In the genomic region with DNA sequence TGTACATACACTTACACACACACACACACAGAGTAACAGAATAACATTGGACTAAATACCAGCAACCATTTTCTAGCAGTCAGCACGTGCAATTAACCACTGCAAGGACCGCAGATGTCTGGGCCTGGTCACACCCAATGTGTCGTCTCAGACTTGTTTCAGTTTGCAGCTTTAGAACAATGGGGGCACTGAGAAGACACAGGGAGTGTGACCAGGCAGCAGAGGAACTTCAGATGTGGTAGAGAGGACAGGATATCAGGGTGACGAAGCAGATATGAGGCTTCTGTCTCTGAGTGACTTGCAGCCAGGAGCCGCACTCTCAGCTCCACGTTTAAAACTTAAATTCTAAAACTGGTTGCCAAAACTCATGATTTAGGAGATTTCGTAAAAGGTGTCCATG, we compare ENCODE assay signal across 25 mouse cellular contexts.
DNase-seq lines count a peak whose midpoint lies in the region; ATAC-seq and TF ChIP-seq lines count a peak whose summit lies in the region.
"Had no signal": no experiment of that assay in that cellular context is flagged by ENCODE, and none has a peak within 500 bp of the region (broad histone marks: within the 10 kb centered on the region; RNA-seq: fewer than 3 reads in every experiment).

No protein-coding gene starts in this region.

- no peak overlapping the region for H3K4me3 ChIP-seq in MEL (ENCODE audit: control insufficient read depth in 1 of 2, insufficient read depth in 1 of 2, low read depth in 2 of 2, low read length in 2 of 2)
- H3K4me3 ChIP-seq: embryonic facial prominence, embryonic 10.5 days; embryonic facial prominence, embryonic 15.5 days; forebrain, embryonic 12.5 days; hindbrain, embryonic 12.5 days; kidney, embryonic 15.5 days; limb, embryonic 13.5 days; lung, embryonic 15.5 days; stomach, embryonic 15.5 days had no signal

- H3K9ac ChIP-seq in MEL (ENCODE audit: control insufficient read depth, low read depth, low read length, poor library complexity, severe bottlenecking): no peak overlapping the region
- H3K9ac ChIP-seq: embryonic facial prominence, embryonic 15.5 days; forebrain, embryonic 12.5 days; hindbrain, embryonic 12.5 days; kidney, embryonic 15.5 days; limb, embryonic 13.5 days; lung, embryonic 15.5 days; stomach, embryonic 15.5 days had no signal

- peaks cover 0 to 2% of the 10 kb centered on the region in 2 experiments; a peak in 2 of 4 replicates for H3K36me3 ChIP-seq in MEL (ENCODE audit: control insufficient read depth in 1 of 2, insufficient read depth in 2 of 2, low read length in 2 of 2)
- H3K36me3 ChIP-seq: embryonic facial prominence, embryonic 10.5 days; embryonic facial prominence, embryonic 15.5 days; forebrain, embryonic 12.5 days; hindbrain, embryonic 12.5 days; kidney, embryonic 15.5 days; limb, embryonic 13.5 days; lung, embryonic 15.5 days; stomach, embryonic 15.5 days had no signal

- peak; percentile 77 for ATAC-seq in megakaryocyte, adult 5-6 weeks (ENCODE audit: poor library complexity, severe bottlenecking)
- ATAC-seq: hindbrain, postnatal 0 days had no signal

- H3K4me1 ChIP-seq in MEL (ENCODE audit: control insufficient read depth in 1 of 2, insufficient read depth in 2 of 2, low read length in 2 of 2): peaks cover 2% of the 10 kb centered on the region in 2 experiments; a peak in 2 of 4 replicates

- H3K79me2 ChIP-seq in MEL (ENCODE audit: control insufficient read depth, insufficient read depth, low read length, poor library complexity): 0 out of 2 replicates have a peak, but pooled peaks cover 1% of the 10 kb centered on the region

- TF ChIP-seq RAD21 in MEL (IDR thresholded peaks at IDR 0.05; ENCODE audit: low read depth, low read length): no peak

- no peaks in the 10 kb centered on the region for H3K9me3 ChIP-seq in MEL (replicated peaks; ENCODE audit: insufficient read depth, low read length)
- H3K9me3 ChIP-seq: embryonic facial prominence, embryonic 10.5 days; embryonic facial prominence, embryonic 15.5 days; forebrain, embryonic 12.5 days; hindbrain, embryonic 12.5 days; kidney, embryonic 15.5 days; limb, embryonic 13.5 days; lung, embryonic 15.5 days; stomach, embryonic 15.5 days had no signal

- no peak for TF ChIP-seq POLR2A in MEL (IDR thresholded peaks at IDR 0.05; ENCODE audit: control insufficient read depth in 1 of 2, insufficient read depth in 1 of 2, low read depth in 1 of 2, low read length in 2 of 2, poor library complexity in 1 of 2)

- no peak for TF ChIP-seq EP300 in MEL (IDR thresholded peaks at IDR 0.05; ENCODE audit: low read depth in 1 of 2, low read length in 2 of 2)

- TF ChIP-seq CTCF in MEL (IDR thresholded peaks at IDR 0.05 in 2 of 3, conservative IDR thresholded peaks at IDR 0.05 in 1 of 3; ENCODE audit: control insufficient read depth in 1 of 3, insufficient read depth in 1 of 3, low read depth in 2 of 3, low read length in 3 of 3, poor library complexity in 1 of 3, severe bottlenecking in 1 of 3): no peak

- peak; percentile 56 for DNase-seq in A20 (ENCODE audit: low read depth, low spot score)
- peak; percentile 58 for DNase-seq in MEL (ENCODE audit: low read depth, low spot score)
- peak; percentile 69 to 78 for DNase-seq in natural killer cell, adult 2 months (ENCODE audit: low spot score in 2 of 2)
- DNase-seq in embryo, embryonic 11 days: no peak
- DNase-seq in right cerebral cortex, postnatal 36 days (ENCODE audit: low spot score in 2 of 2): no peak
- no peak for DNase-seq in cerebellum, adult 11-12 months
- DNase-seq: adrenal gland, postnatal 25 days; cerebellum, adult 18-20 months; cerebellum, postnatal 10 days; gastrocnemius, postnatal 10 days; heart, postnatal 14 days; kidney, adult 18-20 months; kidney, postnatal 25 days; midbrain, embryonic 14.5 days; thymus, postnatal 36 days had no signal

- no peak overlapping the region for H3K27ac ChIP-seq in MEL (ENCODE audit: control insufficient read depth, low read depth, low read length)
- H3K27ac ChIP-seq: embryonic facial prominence, embryonic 10.5 days; embryonic facial prominence, embryonic 15.5 days; forebrain, embryonic 12.5 days; hindbrain, embryonic 12.5 days; hindbrain, postnatal 0 days; kidney, embryonic 15.5 days; limb, embryonic 13.5 days; lung, embryonic 15.5 days; stomach, embryonic 15.5 days had no signal

- no peaks in the 10 kb centered on the region for H3K27me3 ChIP-seq in MEL (ENCODE audit: control insufficient read depth in 1 of 2, insufficient read depth in 2 of 2, low read length in 2 of 2)
- H3K27me3 ChIP-seq: embryonic facial prominence, embryonic 15.5 days; hindbrain, embryonic 12.5 days; limb, embryonic 13.5 days; lung, embryonic 15.5 days had no signal

TF ChIP-seq in MEL, 35 proteins besides CTCF, POLR2A, EP300 and RAD21:
- TF ChIP-seq MYB (IDR thresholded peaks at IDR 0.05; ENCODE audit: low read depth, low read length): no peak
- no peak for TF ChIP-seq MAZ (IDR thresholded peaks at IDR 0.05; ENCODE audit: low read depth, low read length)
- TF ChIP-seq TBP (IDR thresholded peaks at IDR 0.05; ENCODE audit: low read depth, low read length): no peak
- no peak for TF ChIP-seq TAL1 (IDR thresholded peaks at IDR 0.05; ENCODE audit: low read length)
- no peak for TF ChIP-seq GATA1 (IDR thresholded peaks at IDR 0.05; ENCODE audit: low read depth, low read length)

Comparison
In these comparisons a context has a peak if more than half of its experiments do, and no peak if none do; other contexts are left out.
1. DNase-seq: peak in A20 (single experiment), MEL (single experiment) and natural killer cell, adult 2 months (2 of 2); none in embryo, embryonic 11 days (single experiment), right cerebral cortex, postnatal 36 days (0 of 2) and cerebellum, adult 11-12 months (single experiment).